ENCODE assay signal across 26 mouse cellular contexts in genomic region chr10:115814878-115815277, GRCm38 (mm10). TPM values are rescaled to one million over a fixed set of nuclear protein-coding genes. Genes with fewer than 3 reads are reported as not detected.
DNase-seq lines count a peak whose midpoint lies in the region; ATAC-seq and TF ChIP-seq lines count a peak whose summit lies in the region.
"Had no signal": no experiment of that assay in that cellular context is flagged by ENCODE, and none has a peak within 500 bp of the region (broad histone marks: within the 10 kb centered on the region; RNA-seq: fewer than 3 reads in every experiment).

No protein-coding gene starts in this region.

- DNase-seq in gonadal fat pad, adult 2 months (ENCODE audit: low read depth) = peak; percentile 8
- no peak for DNase-seq in thymus, adult 18-20 months
- DNase-seq in lung, adult 2 months = no peak
- no peak for DNase-seq in ovary, adult 18-20 months (ENCODE audit: low spot score)
- DNase-seq: adrenal gland, adult 8-10 months; adrenal gland, postnatal 25 days; cerebellum, adult 11-12 months; cerebellum, adult 8-10 months; cerebellum, postnatal 10 days; gastrocnemius, postnatal 10 days; gastrocnemius, postnatal 36 days; heart, adult 11 months; heart, postnatal 10 days; heart, postnatal 36 days had no signal

- TF ChIP-seq CTCF in C2C12 (IDR thresholded peaks at IDR 0.05; ENCODE audit: control insufficient read depth, insufficient read depth, insufficient read length) = no peak
- TF ChIP-seq CTCF in small intestine, adult 2 months (IDR thresholded peaks at IDR 0.05; ENCODE audit: extremely low read depth, insufficient read length, insufficient replicate concordance, low read depth, low read length) = no peak
- no peak for TF ChIP-seq CTCF in lung, adult 2 months (IDR thresholded peaks at IDR 0.05; ENCODE audit: insufficient read depth, low read length)

- H3K4me2 ChIP-seq in intestine, embryonic 16.5 days (ENCODE audit: low read depth, low read length) = peak overlapping the region; percentile 40
- H3K4me2 ChIP-seq: forebrain, embryonic 13.5 days; heart, embryonic 12.5 days; heart, embryonic 15.5 days; hindbrain, embryonic 13.5 days had no signal

- no peaks in the 10 kb centered on the region for H3K36me3 ChIP-seq in C2C12 (ENCODE audit: control insufficient read depth, insufficient read depth)
- no peaks in the 10 kb centered on the region for H3K36me3 ChIP-seq in intestine, embryonic 16.5 days (ENCODE audit: control insufficient read depth, insufficient read depth, low read length)
- no peaks in the 10 kb centered on the region for H3K36me3 ChIP-seq in small intestine, adult 2 months (ENCODE audit: control insufficient read depth, insufficient read depth, low read length)
- H3K36me3 ChIP-seq: forebrain, embryonic 10.5 days; heart, embryonic 12.5 days; heart, embryonic 15.5 days; hindbrain, embryonic 10.5 days; hindbrain, embryonic 13.5 days had no signal

- no peak for TF ChIP-seq POLR2A in small intestine, adult 2 months (IDR thresholded peaks at IDR 0.05; ENCODE audit: low read depth, low read length)
- TF ChIP-seq POLR2A in lung, adult 2 months (IDR thresholded peaks at IDR 0.05; ENCODE audit: borderline replicate concordance, extremely low read depth, low read depth, low read length) = no peak

- no peak overlapping the region for H3K4me3 ChIP-seq in C2C12 (ENCODE audit: insufficient read depth, poor library complexity, severe bottlenecking)
- H3K4me3 ChIP-seq in intestine, embryonic 16.5 days (ENCODE audit: low read length) = peak overlapping the region; percentile 16; the same call in 1 of the 2 replicates
- peak overlapping the region; percentile 16; the same call in 1 of the 2 replicates for H3K4me3 ChIP-seq in small intestine, adult 2 months (ENCODE audit: low read depth, low read length)
- H3K4me3 ChIP-seq in lung, adult 2 months (replicated peaks; ENCODE audit: extremely low read depth, low read depth, low read length) = no peak overlapping the region
- H3K4me3 ChIP-seq: forebrain, embryonic 10.5 days; forebrain, embryonic 13.5 days; heart, embryonic 12.5 days; heart, embryonic 15.5 days; hindbrain, embryonic 10.5 days; hindbrain, embryonic 13.5 days had no signal

- H3K4me1 ChIP-seq in intestine, embryonic 16.5 days (ENCODE audit: control insufficient read depth, insufficient read depth, low read length) = peaks cover 3% of the 10 kb centered on the region; the same call in 1 of the 2 replicates
- H3K4me1 ChIP-seq in small intestine, adult 2 months (ENCODE audit: control insufficient read depth, insufficient read depth, insufficient read length, low read length) = peaks cover 6% of the 10 kb centered on the region; the same call in 1 of the 2 replicates
- H3K4me1 ChIP-seq in lung, adult 2 months (ENCODE audit: control insufficient read depth, insufficient read depth, low read length) = peaks cover 2% of the 10 kb centered on the region; the same call in 1 of the 2 replicates
- H3K4me1 ChIP-seq: forebrain, embryonic 13.5 days; hindbrain, embryonic 10.5 days; hindbrain, embryonic 13.5 days had no signal

- H3K9me3 ChIP-seq in intestine, embryonic 16.5 days (ENCODE audit: control insufficient read depth, low read length) = no peaks in the 10 kb centered on the region
- H3K9me3 ChIP-seq: forebrain, embryonic 10.5 days; forebrain, embryonic 13.5 days; heart, embryonic 12.5 days; heart, embryonic 15.5 days; hindbrain, embryonic 10.5 days; hindbrain, embryonic 13.5 days had no signal

- peak overlapping the region; percentile 54 for H3K27ac ChIP-seq in intestine, embryonic 16.5 days (ENCODE audit: low read length)
- peak overlapping the region; percentile 55 for H3K27ac ChIP-seq in small intestine, adult 2 months (ENCODE audit: insufficient read depth, low read depth, low read length)
- H3K27ac ChIP-seq: forebrain, embryonic 10.5 days; forebrain, embryonic 13.5 days; heart, embryonic 15.5 days; hindbrain, embryonic 10.5 days; hindbrain, embryonic 13.5 days had no signal

- no peaks in the 10 kb centered on the region for H3K79me3 ChIP-seq in C2C12 (ENCODE audit: low read depth)

- H3ac ChIP-seq in C2C12 (ENCODE audit: control insufficient read depth, insufficient read length, low read depth) = no peak overlapping the region

- no peak overlapping the region for H3K9ac ChIP-seq in intestine, embryonic 16.5 days (ENCODE audit: low read depth, low read length)
- H3K9ac ChIP-seq: forebrain, embryonic 13.5 days; heart, embryonic 12.5 days; heart, embryonic 15.5 days; hindbrain, embryonic 13.5 days had no signal

- WGBS in intestine, embryonic 16.5 days = 67% methylated on average over 11 of the region's 11 CpGs
- WGBS in small intestine, adult 2 months = 31% methylated on average over 11 of the region's 11 CpGs
- 88% methylated on average over 11 of the region's 11 CpGs for WGBS in lung, adult 2 months

- ATAC-seq in intestine, embryonic 16.5 days = peak; percentile 27
- ATAC-seq in megakaryocyte-erythroid progenitor cell, adult 5-6 weeks (replicated peaks; ENCODE audit: low FRiP score, low TSS enrichment, poor library complexity, severe bottlenecking) = no peak
- ATAC-seq: activated CD4-positive, CD25-positive, alpha-beta regulatory T cell, adult 4 months; forebrain, embryonic 13.5 days; forebrain, embryonic 16.5 days had no signal

- no peaks in the 10 kb centered on the region for H3K27me3 ChIP-seq in C2C12 (ENCODE audit: control insufficient read depth, insufficient read depth, insufficient read length)
- no peaks in the 10 kb centered on the region for H3K27me3 ChIP-seq in intestine, embryonic 16.5 days (replicated peaks; ENCODE audit: control insufficient read depth, insufficient read depth, low read length)
- H3K27me3 ChIP-seq in small intestine, adult 2 months (ENCODE audit: control insufficient read depth, insufficient read depth, low read length) = no peaks in the 10 kb centered on the region
- H3K27me3 ChIP-seq: forebrain, embryonic 13.5 days; heart, embryonic 12.5 days; heart, embryonic 15.5 days; hindbrain, embryonic 13.5 days had no signal

- no peaks in the 10 kb centered on the region for H3K79me2 ChIP-seq in C2C12 (ENCODE audit: control insufficient read depth, insufficient read depth)

TF ChIP-seq in C2C12, 6 proteins besides CTCF, POLR2A, EP300 and RAD21:
- TF ChIP-seq USF1 (IDR thresholded peaks at IDR 0.05; ENCODE audit: low read depth) (no peak), CEBPB (IDR thresholded peaks at IDR 0.05; ENCODE audit: low read depth) (peak; percentile 67), MAX (IDR thresholded peaks at IDR 0.05) (no peak)

RNA-seq across cellular contexts. Expression of gene Tspan8, which starts 1.8 kb away (rescaled TPM):
- polyA plus RNA-seq in C2C12 (2012; fragmentation: generic; extraction: Trizol) = 0.47 TPM
- polyA plus RNA-seq in gonadal fat pad, adult 2 months (2012; rRNA removed) = 1.7 and 1.8 TPM in 2 replicates
- 229 and 235 TPM in 2 replicates for polyA plus RNA-seq in intestine, embryonic 16.5 days (2015; fragmentation: Nextera tagmentation; extraction: Ambion mirVana)
- polyA plus RNA-seq in small intestine, adult 2 months (2012; rRNA removed) = 18.3 and 72.3 TPM in 2 replicates
- 50.8 and 55.7 TPM in 2 replicates for total RNA-seq in megakaryocyte-erythroid progenitor cell, adult 5-6 weeks (2014; fragmentation: Nextera tagmentation)
- total RNA-seq in megakaryocyte-erythroid progenitor cell, adult 5-6 weeks (2017) = 85.7 and 105 TPM in 2 replicates
- 32.0 and 61.3 TPM in 2 replicates for polyA plus RNA-seq in lung, adult 2 months (2012; rRNA removed)
- polyA plus RNA-seq: forebrain, embryonic 13.5 days had no signal

Comparison
In these comparisons a context has a peak if more than half of its experiments do, and no peak if none do; other contexts are left out.
1. H3K4me3 ChIP-seq: peak in intestine, embryonic 16.5 days (single experiment) and small intestine, adult 2 months (single experiment); none in C2C12 (single experiment) and lung, adult 2 months (single experiment).